Mouse (Mus musculus): ENCODE results near the gene Mc1r. TPM values are rescaled to one million over a fixed set of nuclear protein-coding genes. Genes with fewer than 3 reads are reported as not detected.
A peak's percentile ranks its signal among the peaks of the same experiment; 100 is the strongest.
"Not testable (repeated sequence)": the region's sequence is repeated elsewhere in the genome, so short reads cannot be mapped to it uniquely, and the experiment has no call there.

The Mc1r gene
- polyA plus RNA-seq, 1 experiment from 2014 or later = 0.11 TPM

DNA sequence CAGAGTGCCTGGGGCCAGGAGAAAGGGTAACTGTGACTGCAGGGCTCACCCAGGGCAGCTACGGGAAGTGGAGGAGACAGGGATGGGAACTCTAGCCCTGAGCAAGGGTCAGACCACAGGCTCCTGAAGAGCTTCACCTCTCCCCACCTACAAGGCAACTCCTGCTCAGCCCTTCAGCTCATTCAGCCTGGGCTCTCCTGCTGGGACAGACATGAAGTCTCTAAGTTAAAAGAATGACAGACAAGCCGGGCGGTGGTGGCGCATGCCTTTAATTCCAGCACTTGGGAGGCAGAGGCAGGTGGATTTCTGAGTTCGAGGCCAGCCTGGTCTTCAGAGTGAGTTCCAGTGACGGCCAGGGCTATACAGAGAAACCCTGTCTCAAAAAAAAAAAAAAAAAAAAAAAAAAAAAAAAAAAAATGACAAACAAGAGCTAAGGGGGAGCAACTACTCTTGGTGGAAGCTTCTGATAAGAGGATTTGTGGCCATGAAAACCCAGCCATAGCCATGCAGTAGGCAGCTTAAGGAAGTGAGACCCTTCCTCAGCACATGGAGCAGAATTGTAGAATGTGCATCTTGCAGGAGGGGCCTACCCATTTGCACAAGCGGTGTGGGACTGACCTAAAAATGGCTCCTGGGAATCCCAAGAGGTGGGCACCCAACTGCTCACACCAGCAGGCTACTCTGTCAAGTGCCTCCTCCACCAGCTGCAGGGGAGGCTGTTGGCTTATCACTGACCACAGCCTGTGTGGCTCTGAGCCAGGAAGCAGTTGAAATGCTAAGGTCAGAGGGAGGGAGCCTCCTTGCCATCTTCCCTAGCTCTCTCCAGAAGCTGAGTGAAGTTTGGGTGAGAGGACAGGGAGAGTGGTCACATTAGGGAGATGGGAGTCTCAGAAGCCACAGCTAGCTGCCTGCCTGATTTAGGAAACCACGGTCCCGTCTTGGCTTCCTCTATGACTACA is 2.0 kb downstream of the Mc1r start:
- H3K4me1 ChIP-seq (ENCODE audit: control insufficient read depth, insufficient read depth, low read length) = peaks cover 13% of the 10 kb centered on the region

DNA sequence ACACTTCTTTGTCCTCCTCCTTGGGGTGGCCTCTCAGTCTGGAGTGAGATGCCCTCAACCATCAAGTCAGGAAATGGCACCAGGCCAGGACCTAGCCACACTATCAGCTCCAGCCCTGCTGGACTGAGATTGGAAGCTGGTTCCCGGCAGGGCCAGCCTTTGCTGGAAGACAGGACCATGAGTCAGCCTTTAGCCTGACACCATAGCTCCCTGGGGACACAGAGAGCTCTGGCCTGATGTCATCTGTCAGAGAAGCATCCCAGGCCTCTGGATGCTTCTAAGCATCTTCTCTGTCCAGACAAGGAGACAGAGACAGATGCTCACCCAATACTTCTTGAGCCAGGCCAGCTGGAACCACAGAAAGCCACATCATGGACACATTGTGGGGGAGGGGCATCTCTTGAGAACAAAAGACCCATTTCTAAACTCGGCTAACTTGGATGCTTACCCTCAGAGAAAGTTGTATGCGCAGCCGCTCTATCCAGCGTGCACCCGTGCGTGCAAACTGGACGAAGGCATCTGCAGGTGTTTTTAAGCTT is 3.2 kb downstream of the Mc1r start:
- peak overlapping the region; percentile 99 for H3K9ac ChIP-seq (ENCODE audit: low read length)

More for the DNA sequence above, 2.0 kb downstream of the Mc1r start:
- Histone ChIP-seq H3K9me3 (replicated peaks; ENCODE audit: control insufficient read depth, low read length) (no peaks in the 10 kb centered on the region), H3K27ac (ENCODE audit: low read depth, low read length) (peak overlapping the region; percentile 97; the same call in 1 of the 2 replicates), H3K27me3 (replicated peaks; ENCODE audit: control insufficient read depth, insufficient read depth, low read length) (no peaks in the 10 kb centered on the region), H3K4me3 (ENCODE audit: low read depth, low read length) (no peak overlapping the region), H3K36me3 (ENCODE audit: control insufficient read depth, insufficient read depth, low read length) (no peaks in the 10 kb centered on the region), H3K4me2 (ENCODE audit: low read length) (peak overlapping the region; percentile 97), H3K9ac (ENCODE audit: low read length) (no peak overlapping the region; the same call in 1 of the 2 replicates)
- DNase-seq (ENCODE audit: low spot score) (no peak), ATAC-seq (no peak)
- WGBS = 73% methylated on average over 9 of the region's 9 CpGs

GRCm38 (mm10) chr8:123410788-123411187 is 3.9 kb downstream of the Mc1r start:
- H3K4me3 ChIP-seq (ENCODE audit: low read depth, low read length) = peak overlapping the region; percentile 87
- peaks cover 15% of the 10 kb centered on the region for H3K4me1 ChIP-seq (ENCODE audit: control insufficient read depth, insufficient read depth, low read length)
- no peaks in the 10 kb centered on the region for H3K9me3 ChIP-seq (replicated peaks; ENCODE audit: control insufficient read depth, low read length)
- H3K9ac ChIP-seq (ENCODE audit: low read length) = peak overlapping the region; percentile 99
- ATAC-seq = no peak; the same call in 1 of the 2 replicates
- H3K36me3 ChIP-seq (ENCODE audit: control insufficient read depth, insufficient read depth, low read length) = no peaks in the 10 kb centered on the region
- 2% methylated on average over 11 of the region's 11 CpGs for WGBS
- peak overlapping the region; percentile 97 for H3K4me2 ChIP-seq (ENCODE audit: low read length)
- no peaks in the 10 kb centered on the region for H3K27me3 ChIP-seq (replicated peaks; ENCODE audit: control insufficient read depth, insufficient read depth, low read length)
- no peak for DNase-seq (ENCODE audit: low spot score)
- H3K27ac ChIP-seq (ENCODE audit: low read depth, low read length) = peak overlapping the region; percentile 97

More for the DNA sequence above, 3.2 kb downstream of the Mc1r start:
- WGBS = 28% methylated on average over 8 of the region's 8 CpGs
- H3K4me2 ChIP-seq (ENCODE audit: low read length) = peak overlapping the region; percentile 97
- ATAC-seq (no peak), DNase-seq (ENCODE audit: low spot score) (peak; percentile 71)
- no peaks in the 10 kb centered on the region for H3K27me3 ChIP-seq (replicated peaks; ENCODE audit: control insufficient read depth, insufficient read depth, low read length)
- peaks cover 13% of the 10 kb centered on the region for H3K4me1 ChIP-seq (ENCODE audit: control insufficient read depth, insufficient read depth, low read length)
- H3K4me3 ChIP-seq (ENCODE audit: low read depth, low read length) = peak overlapping the region; percentile 87
- H3K36me3 ChIP-seq (ENCODE audit: control insufficient read depth, insufficient read depth, low read length) = no peaks in the 10 kb centered on the region
- H3K9me3 ChIP-seq (replicated peaks; ENCODE audit: control insufficient read depth, low read length) = no peaks in the 10 kb centered on the region
- peak overlapping the region; percentile 97 for H3K27ac ChIP-seq (ENCODE audit: low read depth, low read length)

DNA sequence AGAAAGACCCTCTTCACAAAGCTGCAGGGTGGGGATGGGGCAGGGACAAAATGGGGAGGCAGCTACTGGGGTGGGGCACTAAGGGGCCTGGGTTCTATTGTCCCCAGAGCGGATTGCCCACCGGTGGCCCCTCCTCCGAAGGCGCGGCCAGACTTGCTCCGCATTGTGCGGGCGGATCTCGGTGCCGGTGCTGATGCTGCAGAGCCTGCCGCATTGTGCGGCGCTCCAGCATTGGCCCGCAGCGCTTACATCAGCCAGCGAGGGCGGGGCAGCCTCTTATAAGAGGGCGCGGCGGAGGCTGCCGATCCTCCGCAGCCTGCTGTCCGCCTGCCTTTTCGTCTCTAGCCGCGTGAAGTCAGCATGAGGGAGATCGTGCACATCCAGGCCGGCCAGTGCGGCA is 4.3 kb downstream of the Mc1r start, which contains the start of gene Tubb3:
Gene Tubb3, plus strand, starts transcription at position 179 of the 400 bp plus-strand sequence.
- ATAC-seq = peak; percentile 92

GRCm38 (mm10) chr8:123411781-123412327 is 4.9 kb downstream of the Mc1r start:
- H3K4me1 ChIP-seq (ENCODE audit: control insufficient read depth, insufficient read depth, low read length) = peaks cover 18% of the 10 kb centered on the region

More for the DNA sequence above, 4.3 kb downstream of the Mc1r start, which contains the start of gene Tubb3:
- Histone ChIP-seq H3K9me3 (replicated peaks; ENCODE audit: control insufficient read depth, low read length) (no peaks in the 10 kb centered on the region), H3K4me1 (ENCODE audit: control insufficient read depth, insufficient read depth, low read length) (peaks cover 15% of the 10 kb centered on the region), H3K27ac (ENCODE audit: low read depth, low read length) (peak within 1 kb of the TSS; percentile 97), H3K36me3 (ENCODE audit: control insufficient read depth, insufficient read depth, low read length) (no peaks in the 10 kb centered on the region), H3K4me3 (ENCODE audit: low read depth, low read length) (peak within 1 kb of the TSS; percentile 87), H3K27me3 (replicated peaks; ENCODE audit: control insufficient read depth, insufficient read depth, low read length) (no peaks in the 10 kb centered on the region), H3K9ac (ENCODE audit: low read length) (peak within 1 kb of the TSS; percentile 99), H3K4me2 (ENCODE audit: low read length) (peak within 1 kb of the TSS; percentile 97)
- DNase-seq (ENCODE audit: low spot score) = peak; percentile 98
- under 1% methylated on average over 29 of the region's 29 CpGs for WGBS

DNA sequence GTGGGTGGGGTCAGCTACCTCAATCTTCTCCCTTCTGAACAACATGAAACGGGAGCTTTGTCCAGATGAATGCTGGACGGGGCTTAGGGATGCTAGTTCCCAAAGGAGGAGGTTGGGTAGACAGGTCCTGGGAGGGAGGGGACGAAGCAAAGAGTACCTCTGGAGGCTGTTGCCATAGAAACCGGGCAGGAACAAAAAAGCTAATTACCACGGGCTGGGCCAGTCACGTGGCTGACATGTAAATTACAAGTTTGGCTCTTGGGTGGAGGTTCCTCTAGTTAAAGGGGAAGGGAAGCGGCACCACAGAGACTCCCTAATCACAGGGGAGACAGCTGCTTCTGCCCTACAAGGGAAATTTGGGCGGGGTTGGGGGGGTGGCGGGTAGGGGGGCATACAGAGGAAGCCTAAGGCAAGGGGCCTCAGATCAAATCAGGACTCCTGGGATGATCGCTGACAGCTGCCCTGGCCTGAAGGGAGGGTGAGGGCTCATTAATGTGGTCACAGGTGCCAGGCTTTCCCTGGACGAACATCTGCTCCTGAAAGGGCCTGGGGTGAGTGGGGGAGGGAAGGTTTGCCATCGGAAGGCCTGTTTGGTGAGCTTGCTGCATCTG is 5.8 kb downstream of the Mc1r start:
- Histone ChIP-seq H3K27ac (ENCODE audit: low read depth, low read length) (peak overlapping the region; percentile 97), H3K4me2 (ENCODE audit: low read length) (peak overlapping the region; percentile 97), H3K4me1 (ENCODE audit: control insufficient read depth, insufficient read depth, low read length) (peaks cover 19% of the 10 kb centered on the region), H3K27me3 (replicated peaks; ENCODE audit: control insufficient read depth, insufficient read depth, low read length) (no peaks in the 10 kb centered on the region), H3K9me3 (replicated peaks; ENCODE audit: control insufficient read depth, low read length) (no peaks in the 10 kb centered on the region), H3K4me3 (ENCODE audit: low read depth, low read length) (peak overlapping the region; percentile 87), H3K9ac (ENCODE audit: low read length) (peak overlapping the region; percentile 99), H3K36me3 (ENCODE audit: control insufficient read depth, insufficient read depth, low read length) (peaks cover 13% of the 10 kb centered on the region)
- under 1% methylated on average over 12 of the region's 12 CpGs for WGBS
- DNase-seq (ENCODE audit: low spot score) (peak; percentile 97), ATAC-seq (peak; percentile 40)

More at GRCm38 (mm10) chr8:123411781-123412327, 4.9 kb downstream of the Mc1r start:
- DNase-seq (ENCODE audit: low spot score) = peak; percentile 66
- ATAC-seq = peak; percentile 35
- Histone ChIP-seq H3K4me2 (ENCODE audit: low read length) (peak overlapping the region; percentile 97), H3K27ac (ENCODE audit: low read depth, low read length) (peak overlapping the region; percentile 97), H3K9ac (ENCODE audit: low read length) (peak overlapping the region; percentile 99), H3K36me3 (ENCODE audit: control insufficient read depth, insufficient read depth, low read length) (peaks cover 5% of the 10 kb centered on the region; the same call in 1 of the 2 replicates), H3K9me3 (replicated peaks; ENCODE audit: control insufficient read depth, low read length) (no peaks in the 10 kb centered on the region), H3K27me3 (replicated peaks; ENCODE audit: control insufficient read depth, insufficient read depth, low read length) (no peaks in the 10 kb centered on the region), H3K4me3 (ENCODE audit: low read depth, low read length) (peak overlapping the region; percentile 87)
- 1% methylated on average over 16 of the region's 16 CpGs for WGBS

DNA sequence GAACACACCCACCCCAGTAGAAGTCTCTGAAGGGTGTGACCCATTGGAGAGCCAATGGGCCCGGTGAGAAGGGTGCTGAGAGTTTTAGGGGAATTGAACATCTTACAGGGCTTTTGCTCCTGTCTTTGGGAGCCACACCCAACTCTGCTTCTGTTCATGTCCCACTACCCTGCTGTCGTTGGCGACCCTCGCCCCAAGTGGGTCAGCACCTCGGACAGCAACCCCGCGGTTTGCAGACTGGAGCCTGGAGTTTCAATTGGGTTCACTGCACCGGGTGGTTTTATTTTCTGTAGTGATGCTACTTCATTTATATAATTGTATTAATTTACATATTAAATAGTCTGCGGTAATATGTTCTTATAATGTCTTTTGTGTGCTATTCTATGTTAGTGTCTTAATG is 7.3 kb downstream of the Mc1r start:
- peaks cover 19% of the 10 kb centered on the region for H3K4me1 ChIP-seq (ENCODE audit: control insufficient read depth, insufficient read depth, low read length)

GRCm38 (mm10) chr8:123414997-123415696 is 8.2 kb downstream of the Mc1r start:
- peaks cover 37% of the 10 kb centered on the region for H3K36me3 ChIP-seq (ENCODE audit: control insufficient read depth, insufficient read depth, low read length)
- H3K4me3 ChIP-seq (ENCODE audit: low read depth, low read length) = peak overlapping the region; percentile 87
- not testable (repeated sequence) for H3K27ac ChIP-seq (ENCODE audit: low read depth, low read length); H3K9ac ChIP-seq (ENCODE audit: low read length); DNase-seq (ENCODE audit: low spot score); H3K9me3 ChIP-seq (replicated peaks; ENCODE audit: control insufficient read depth, low read length); H3K27me3 ChIP-seq (replicated peaks; ENCODE audit: control insufficient read depth, insufficient read depth, low read length); ATAC-seq
- peak overlapping the region; percentile 97 for H3K4me2 ChIP-seq (ENCODE audit: low read length)
- WGBS = 85% methylated on average over 5 of the region's 5 CpGs
- peaks cover 10% of the 10 kb centered on the region for H3K4me1 ChIP-seq (ENCODE audit: control insufficient read depth, insufficient read depth, low read length)

More for the DNA sequence above, 7.3 kb downstream of the Mc1r start:
- Histone ChIP-seq H3K4me3 (ENCODE audit: low read depth, low read length) (peak overlapping the region; percentile 87), H3K27ac (ENCODE audit: low read depth, low read length) (peak overlapping the region; percentile 73; the same call in 1 of the 2 replicates), H3K4me2 (ENCODE audit: low read length) (peak overlapping the region; percentile 97), H3K9me3 (replicated peaks; ENCODE audit: control insufficient read depth, low read length) (no peaks in the 10 kb centered on the region), H3K27me3 (replicated peaks; ENCODE audit: control insufficient read depth, insufficient read depth, low read length) (no peaks in the 10 kb centered on the region), H3K36me3 (ENCODE audit: control insufficient read depth, insufficient read depth, low read length) (peaks cover 29% of the 10 kb centered on the region), H3K9ac (ENCODE audit: low read length) (peak overlapping the region; percentile 99)
- ATAC-seq = no peak
- 17% methylated on average over 9 of the region's 9 CpGs for WGBS
- DNase-seq (ENCODE audit: low spot score) = no peak

All from forebrain, embryonic 14.5 days (tissue).